Mouse (Mus musculus) liver, embryonic 15.5 days (tissue): ENCODE measurements at regions not wholly inside any gene's neighbourhood (a gene's known extent, or its start where the extent isn't known, plus 50 kb on each side); places are given as distances from the start of the nearest gene placed in this dataset.

ENCODE experiments used
- ATAC-seq: fragments of 200-750 bp; cut with Nextera tagmentation; 2 replicates; pipeline ENCODE4 v1.8.0; 2017; ENCODE audit warnings: moderate number of reproducible peaks, mild to moderate bottlenecking, moderate library complexity; ENCODE audit not compliant: insufficient read depth
- H3K27ac ChIP-seq: fragments of 300-500 bp; sonication (generic); replicated peaks from 2 replicates; pipeline ENCODE4 v1.5.1; 2015; ENCODE audit warnings: mild to moderate bottlenecking, inconsistent platforms
- H3K27me3 ChIP-seq: fragments of 300-500 bp; sonication (generic); 2 replicates; pipeline ENCODE4 v1.6.1; 2015; ENCODE audit warnings: mild to moderate bottlenecking, inconsistent platforms
- H3K36me3 ChIP-seq: fragments of 300-500 bp; sonication (generic); replicated peaks from 2 replicates; pipeline ENCODE4 v1.6.1; 2015; ENCODE audit warnings: moderate library complexity, mild to moderate bottlenecking, inconsistent platforms
- H3K4me1 ChIP-seq: fragments of 300-500 bp; sonication (generic); replicated peaks from 2 replicates; pipeline ENCODE4 v1.6.1; 2015; ENCODE audit warnings: inconsistent platforms
- H3K4me2 ChIP-seq: fragments of 300-500 bp; sonication (generic); 2 replicates; pipeline ENCODE4 v1.6.1; 2015; ENCODE audit warnings: moderate library complexity, mild to moderate bottlenecking, inconsistent platforms
- H3K4me3 ChIP-seq: fragments of 300-500 bp; sonication (generic); replicated peaks from 2 replicates; pipeline ENCODE4 v1.5.1; 2015; ENCODE audit warnings: mild to moderate bottlenecking, inconsistent platforms
- H3K9ac ChIP-seq: fragments of 300-500 bp; sonication (generic); 2 replicates; pipeline ENCODE4 v1.6.1; 2015; ENCODE audit warnings: moderate library complexity, mild to moderate bottlenecking, inconsistent platforms
- H3K9me3 ChIP-seq: fragments of 300-500 bp; sonication (generic); replicated peaks from 2 replicates; pipeline ENCODE4 v1.6.1; 2016; ENCODE audit warnings: inconsistent platforms
- WGBS: fragments of 180-500 bp; shearing (Covaris S2); methylation state at CpG from one replicate; pipeline ENCODE4 v1.1.7; 2015; ENCODE audit warnings: mixed read lengths; ENCODE audit not compliant: insufficient replicate concordance; 5-methylcytosine and 5-hydroxymethylcytosine counted together

GRCm38 (mm10) chr4:47691207-47691606 lies 216.7 kb downstream of the Sec61b start:
- Histone ChIP-seq H3K27ac (no peak overlapping the region), H3K27me3 (no peaks in the 10 kb centered on the region), H3K4me3 (no peak overlapping the region), H3K4me1 (no peaks in the 10 kb centered on the region), H3K9ac (no peak overlapping the region), H3K4me2 (no peak overlapping the region), H3K9me3 (no peaks in the 10 kb centered on the region), H3K36me3 (no peaks in the 10 kb centered on the region)
- WGBS: 34% methylated on average over 2 of the region's 2 CpGs
- ATAC-seq: peak; percentile 60

- Histone ChIP-seq H3K4me1 (no peaks in the 10 kb centered on the region), H3K4me3 (no peak overlapping the region), H3K9ac (no peak overlapping the region), H3K36me3 (no peaks in the 10 kb centered on the region), H3K4me2 (no peak overlapping the region), H3K27me3 (no peaks in the 10 kb centered on the region), H3K9me3 (no peaks in the 10 kb centered on the region), H3K27ac (no peak overlapping the region)
- no peak for ATAC-seq
Measured at GRCm38 (mm10) chr4:47692654-47693053, 218.2 kb downstream of the Sec61b start.

- whole genome bisulfite sequencing: 65% methylated on average over 12 of the region's 12 CpGs
- no peak for ATAC-seq
- no peaks in the 10 kb centered on the region for H3K36me3 ChIP-seq
- no peak overlapping the region for H3K9ac ChIP-seq
- no peak overlapping the region for H3K27ac ChIP-seq
- H3K4me3 ChIP-seq: no peak overlapping the region
- no peak overlapping the region for H3K4me2 ChIP-seq
- H3K9me3 ChIP-seq: no peaks in the 10 kb centered on the region
- no peaks in the 10 kb centered on the region for H3K27me3 ChIP-seq
- H3K4me1 ChIP-seq: no peaks in the 10 kb centered on the region
Measured at GRCm38 (mm10) chr4:47693221-47693620, 218.8 kb downstream of the Sec61b start.

GRCm38 (mm10) chr4:47697071-47697470 lies 222.6 kb downstream of the Sec61b start:
- WGBS: 76% methylated on average over 4 of the region's 4 CpGs
- no peak for ATAC-seq

GRCm38 (mm10) chr4:47698514-47698913 lies 224.1 kb downstream of the Sec61b start:
- H3K36me3 ChIP-seq: no peaks in the 10 kb centered on the region
- no peak overlapping the region for H3K4me2 ChIP-seq
- no peak overlapping the region for H3K9ac ChIP-seq
- H3K4me1 ChIP-seq: no peaks in the 10 kb centered on the region
- no peaks in the 10 kb centered on the region for H3K27me3 ChIP-seq
- no peak overlapping the region for H3K27ac ChIP-seq
- ATAC-seq: no peak
- H3K9me3 ChIP-seq: no peaks in the 10 kb centered on the region
- 51% methylated on average over 4 of the region's 4 CpGs for WGBS
- no peak overlapping the region for H3K4me3 ChIP-seq

More at GRCm38 (mm10) chr4:47697071-47697470, 222.6 kb downstream of the Sec61b start:
- Histone ChIP-seq H3K9ac (no peak overlapping the region), H3K4me2 (no peak overlapping the region), H3K9me3 (no peaks in the 10 kb centered on the region), H3K27ac (no peak overlapping the region), H3K4me3 (no peak overlapping the region), H3K36me3 (no peaks in the 10 kb centered on the region), H3K4me1 (no peaks in the 10 kb centered on the region), H3K27me3 (no peaks in the 10 kb centered on the region)

- no peaks in the 10 kb centered on the region for H3K27me3 ChIP-seq
- WGBS: 58% methylated on average over 4 of the region's 4 CpGs
- ATAC-seq: no peak
- no peak overlapping the region for H3K4me2 ChIP-seq
- no peak overlapping the region for H3K27ac ChIP-seq
- no peaks in the 10 kb centered on the region for H3K36me3 ChIP-seq
- H3K9ac ChIP-seq: no peak overlapping the region
- no peaks in the 10 kb centered on the region for H3K9me3 ChIP-seq
- H3K4me3 ChIP-seq: no peak overlapping the region
- no peaks in the 10 kb centered on the region for H3K4me1 ChIP-seq
Measured at GRCm38 (mm10) chr4:47698926-47699325, 224.5 kb downstream of the Sec61b start.

GRCm38 (mm10) chr4:47703501-47703900 lies 229.0 kb downstream of the Sec61b start:
- H3K36me3 ChIP-seq: no peaks in the 10 kb centered on the region
- H3K9ac ChIP-seq: no peak overlapping the region
- H3K9me3 ChIP-seq: no peaks in the 10 kb centered on the region
- ATAC-seq: no peak
- no peaks in the 10 kb centered on the region for H3K4me1 ChIP-seq
- WGBS: 52% methylated on average over 2 of the region's 2 CpGs
- H3K4me2 ChIP-seq: no peak overlapping the region
- H3K27ac ChIP-seq: no peak overlapping the region
- H3K27me3 ChIP-seq: no peaks in the 10 kb centered on the region
- H3K4me3 ChIP-seq: no peak overlapping the region

- WGBS: 18% methylated on average over 4 of the region's 4 CpGs
Measured at GRCm38 (mm10) chr4:47704607-47705006, 230.1 kb downstream of the Sec61b start.

GRCm38 (mm10) chr4:47707966-47708365 lies 233.5 kb downstream of the Sec61b start:
- no peak for ATAC-seq
- H3K4me2 ChIP-seq: no peak overlapping the region
- no peak overlapping the region for H3K4me3 ChIP-seq
- H3K27ac ChIP-seq: no peak overlapping the region
- H3K27me3 ChIP-seq: no peaks in the 10 kb centered on the region
- no peaks in the 10 kb centered on the region for H3K4me1 ChIP-seq
- H3K9me3 ChIP-seq: no peaks in the 10 kb centered on the region
- H3K36me3 ChIP-seq: no peaks in the 10 kb centered on the region
- no peak overlapping the region for H3K9ac ChIP-seq

More at GRCm38 (mm10) chr4:47704607-47705006, 230.1 kb downstream of the Sec61b start:
- ATAC-seq: no peak
- H3K9me3 ChIP-seq: no peaks in the 10 kb centered on the region
- no peaks in the 10 kb centered on the region for H3K4me1 ChIP-seq
- no peaks in the 10 kb centered on the region for H3K27me3 ChIP-seq
- no peak overlapping the region for H3K4me3 ChIP-seq
- no peak overlapping the region for H3K9ac ChIP-seq
- H3K36me3 ChIP-seq: no peaks in the 10 kb centered on the region
- H3K4me2 ChIP-seq: no peak overlapping the region
- no peak overlapping the region for H3K27ac ChIP-seq

GRCm38 (mm10) chr4:47713387-47713786 lies 238.9 kb downstream of the Sec61b start:
- Histone ChIP-seq H3K4me1 (no peaks in the 10 kb centered on the region), H3K4me3 (no peak overlapping the region), H3K4me2 (no peak overlapping the region), H3K27me3 (no peaks in the 10 kb centered on the region), H3K27ac (no peak overlapping the region), H3K9ac (no peak overlapping the region), H3K36me3 (no peaks in the 10 kb centered on the region), H3K9me3 (no peaks in the 10 kb centered on the region)
- ATAC-seq: no peak
- WGBS: 77% methylated on average over 7 of the region's 7 CpGs

- ATAC-seq: no peak
- Histone ChIP-seq H3K27me3 (no peaks in the 10 kb centered on the region), H3K4me3 (no peak overlapping the region), H3K4me1 (no peaks in the 10 kb centered on the region), H3K4me2 (no peak overlapping the region), H3K9me3 (no peaks in the 10 kb centered on the region), H3K27ac (no peak overlapping the region), H3K9ac (no peak overlapping the region), H3K36me3 (no peaks in the 10 kb centered on the region)
- WGBS: 30% methylated on average over 8 of the region's 8 CpGs
Measured at GRCm38 (mm10) chr4:47724331-47725004, 250.0 kb downstream of the Sec61b start.

GRCm38 (mm10) chr4:47725005-47725340 lies 250.5 kb downstream of the Sec61b start:
- H3K4me3 ChIP-seq: no peak overlapping the region
- H3K27me3 ChIP-seq: no peaks in the 10 kb centered on the region
- no peak overlapping the region for H3K4me2 ChIP-seq
- H3K9me3 ChIP-seq: no peaks in the 10 kb centered on the region
- 39% methylated on average over 3 of the region's 3 CpGs for WGBS
- H3K27ac ChIP-seq: no peak overlapping the region
- no peak for ATAC-seq
- no peak overlapping the region for H3K9ac ChIP-seq
- H3K36me3 ChIP-seq: no peaks in the 10 kb centered on the region
- H3K4me1 ChIP-seq: no peaks in the 10 kb centered on the region
